Mouse (Mus musculus): Measurements from ENCODE around the gene Tmem87a.

The Tmem87a gene

DNA sequence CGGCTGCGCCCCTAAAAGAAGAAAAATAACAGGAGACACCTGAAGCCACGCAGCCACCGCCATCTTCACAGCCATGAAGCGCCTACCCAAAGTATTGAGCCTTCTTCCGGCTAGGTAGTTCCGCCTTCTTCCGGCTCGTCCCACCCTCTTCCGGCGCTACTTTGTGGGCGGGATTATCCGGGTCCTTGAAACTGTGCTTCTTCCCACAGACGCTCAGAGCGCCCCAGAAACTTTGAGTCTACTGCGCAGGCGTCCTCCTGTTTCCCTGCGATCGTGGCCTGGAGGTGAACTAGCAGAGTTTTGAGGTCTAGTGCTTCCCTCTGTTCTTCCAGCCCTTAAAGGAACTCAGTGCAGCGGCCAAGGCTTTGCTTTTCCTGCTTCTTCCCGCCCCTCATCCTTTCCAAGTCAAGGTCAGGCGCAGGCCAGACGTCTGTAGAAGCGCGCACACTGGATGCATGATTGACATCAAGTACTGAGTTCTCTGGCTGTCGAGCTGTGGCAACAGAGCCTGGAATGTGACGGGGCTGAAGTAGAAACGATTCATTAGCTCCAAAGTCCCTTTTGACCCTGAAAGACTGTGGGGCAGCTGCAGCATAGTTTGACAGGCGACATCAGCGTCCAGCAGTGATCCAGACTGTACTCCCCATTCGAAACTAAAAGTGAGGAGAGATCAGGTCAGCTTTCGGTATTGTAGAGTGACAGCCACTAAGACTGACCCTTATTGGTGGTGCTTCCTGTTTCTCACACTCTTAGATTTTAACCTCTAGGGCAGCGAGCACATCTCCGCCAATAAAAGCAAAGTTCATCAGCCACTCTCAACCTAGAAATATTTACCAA is at the start of gene Tmem87a:
TSS of gene Tmem87a (minus strand) at position 128 of the 837 bp plus-strand sequence.
- DNase-seq (ENCODE audit: low read depth, low spot score) = peak; percentile 95

- no peak for DNase-seq (ENCODE audit: low read depth, low spot score)
Observed at GRCm38 (mm10) chr2:120452600-120452999, 48.7 kb upstream of the Tmem87a start.

DNA sequence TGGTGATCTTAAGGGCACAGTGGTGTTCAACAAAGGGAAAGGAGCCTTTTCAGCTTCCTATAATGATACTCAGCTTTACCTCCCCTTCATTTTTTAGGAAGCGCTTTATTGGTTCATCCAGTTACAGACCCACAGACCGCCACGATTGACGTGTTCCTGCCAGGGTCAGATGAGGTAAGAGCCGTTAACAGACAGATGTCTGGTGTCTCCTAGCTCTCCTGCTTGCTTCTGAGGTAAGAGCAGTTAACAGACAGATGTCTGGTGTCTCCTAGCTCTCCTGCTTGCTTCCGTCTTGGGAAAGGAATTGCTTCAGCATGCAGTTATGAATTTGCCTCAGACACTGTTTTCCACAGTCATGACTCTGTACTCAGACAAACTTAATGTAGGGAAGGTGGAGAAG is 46.8 kb upstream of the Tmem87a start:
- no peak for DNase-seq (ENCODE audit: low read depth, low spot score)

- DNase-seq (ENCODE audit: low read depth, low spot score) = no peak
Observed at GRCm38 (mm10) chr2:120447306-120447705, 43.4 kb upstream of the Tmem87a start.

DNA sequence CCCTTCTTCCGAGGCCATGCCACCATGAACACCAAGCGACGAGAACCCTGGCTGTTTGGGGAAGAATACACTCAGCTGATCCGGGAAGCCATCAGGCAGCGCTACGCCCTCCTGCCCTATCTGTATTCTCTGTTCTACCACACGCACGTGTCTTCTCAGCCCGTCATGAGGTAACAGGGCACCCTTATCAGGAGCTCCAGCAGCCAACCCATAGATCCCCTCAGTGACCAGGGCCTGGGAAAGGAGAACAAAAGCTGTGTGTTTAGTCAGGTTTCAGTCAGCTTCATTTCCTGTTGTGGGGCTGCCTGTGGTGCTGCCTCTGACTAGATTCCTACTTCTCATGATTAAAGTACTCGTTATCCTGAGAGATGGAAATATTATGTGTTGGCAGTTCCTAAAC is 42.5 kb upstream of the Tmem87a start:
- no peak for DNase-seq (ENCODE audit: low read depth, low spot score)

GRCm38 (mm10) chr2:120444486-120444885 is 40.6 kb upstream of the Tmem87a start:
- DNase-seq (ENCODE audit: low read depth, low spot score) = no peak

- no peak for DNase-seq (ENCODE audit: low read depth, low spot score)
Observed at GRCm38 (mm10) chr2:120424386-120424785, 20.5 kb upstream of the Tmem87a start.

DNA sequence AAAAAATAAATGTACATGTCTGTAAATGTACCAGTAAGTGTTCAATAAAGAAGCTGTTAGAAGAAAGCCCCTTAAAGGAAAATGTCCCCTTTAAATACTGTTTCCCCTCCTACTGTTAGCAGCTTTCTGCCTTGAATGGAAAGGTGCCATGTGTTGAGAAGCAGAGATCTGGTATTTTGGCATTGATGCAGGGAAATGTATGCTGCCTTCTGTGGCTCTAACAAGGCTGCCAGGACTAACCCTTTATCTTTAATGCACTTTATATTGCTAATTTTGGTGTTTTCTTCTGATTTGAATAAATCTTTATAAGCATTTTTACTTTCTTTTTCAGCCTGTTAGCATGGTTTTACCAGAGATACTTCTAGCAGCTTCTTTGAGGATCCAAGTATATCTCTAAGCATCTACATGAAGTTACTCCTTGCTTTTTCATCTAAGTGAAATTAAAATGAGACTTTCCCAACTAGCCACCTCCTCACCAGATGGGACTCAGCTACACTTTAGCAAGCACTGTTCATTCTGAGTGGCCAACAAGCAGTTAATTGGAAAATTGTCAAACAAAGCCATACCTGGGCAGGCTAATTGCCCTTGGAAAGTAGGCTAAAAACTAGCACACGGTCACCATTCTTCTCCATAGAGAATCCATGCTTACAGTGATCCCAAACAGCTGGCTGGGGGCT is 11.0 kb upstream of the Tmem87a start:
- DNase-seq (ENCODE audit: low read depth, low spot score) = no peak

- no peak for DNase-seq (ENCODE audit: low read depth, low spot score)
Observed at GRCm38 (mm10) chr2:120414113-120414512, 10.2 kb upstream of the Tmem87a start.

GRCm38 (mm10) chr2:120411096-120411628 is 7.2 kb upstream of the Tmem87a start:
- no peak for DNase-seq (ENCODE audit: low read depth, low spot score)

DNA sequence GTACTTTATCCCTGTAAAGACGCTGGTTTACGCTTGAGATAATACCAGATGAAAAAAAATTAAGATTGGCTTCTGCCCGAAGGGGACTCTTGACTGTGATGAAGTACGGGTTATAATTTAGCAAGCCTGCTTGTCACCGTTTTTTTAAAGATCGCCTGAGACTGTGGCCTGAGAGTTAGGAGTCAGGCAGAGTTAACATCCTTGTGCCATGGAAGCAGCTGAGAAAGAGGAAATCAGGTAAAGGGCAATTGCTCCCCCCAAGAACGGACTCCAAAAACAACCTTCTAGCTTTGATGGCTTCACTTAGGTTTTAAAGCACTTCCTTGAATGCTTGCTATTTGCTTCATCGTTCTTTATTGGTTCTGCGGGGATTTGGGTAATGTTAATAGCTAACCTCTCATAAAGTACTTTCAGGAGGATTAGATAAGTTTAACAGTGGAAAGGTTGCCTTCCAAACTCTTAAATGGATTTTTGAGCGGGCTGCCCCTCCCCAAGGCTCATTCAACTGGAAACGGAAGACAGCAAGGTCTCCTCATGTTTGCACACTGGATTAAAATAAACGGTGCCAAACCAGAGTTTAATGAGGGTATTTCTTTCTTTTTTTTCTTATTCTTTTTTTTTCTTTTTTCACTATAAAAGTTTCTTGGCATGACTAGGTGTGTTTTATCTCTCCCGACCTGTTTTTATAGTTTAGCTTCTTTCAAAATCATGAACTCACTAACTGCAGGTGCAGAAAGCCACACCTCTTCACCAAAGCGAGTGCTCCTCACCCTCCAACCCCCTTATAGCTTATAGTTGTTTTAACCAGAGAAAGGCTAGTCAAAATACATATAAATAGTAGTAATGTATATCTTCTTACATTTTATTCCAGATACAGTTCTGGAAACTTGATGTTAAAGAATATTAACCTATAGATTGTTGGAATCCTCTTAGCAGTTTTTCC is 1.2 kb upstream of the Tmem87a start:
- DNase-seq (ENCODE audit: low read depth, low spot score) = peak; percentile 5

DNA sequence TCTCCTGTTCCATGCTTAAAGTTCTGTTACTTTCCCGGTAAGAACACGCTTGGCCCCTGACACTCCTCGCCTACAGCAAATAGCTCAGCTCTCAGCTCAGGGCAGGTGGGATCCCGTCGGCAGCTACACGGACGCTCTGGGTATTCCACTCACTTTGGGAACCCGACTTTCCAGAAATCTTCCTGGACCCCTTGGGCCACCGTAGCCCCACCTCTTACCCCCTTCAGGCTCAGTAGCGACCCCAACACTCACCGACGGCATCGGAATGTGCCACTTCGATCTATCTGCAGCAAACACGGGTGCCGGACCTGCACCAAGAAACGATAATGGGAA is 294 bp downstream of the Tmem87a start, which contains the start of gene Ganc:
TSS of gene Ganc (plus strand) at position 244 of the 333 bp plus-strand sequence.
- no peak for DNase-seq (ENCODE audit: low read depth, low spot score)

- no peak for DNase-seq (ENCODE audit: low read depth, low spot score)
Observed at GRCm38 (mm10) chr2:120402813-120403212, 1.1 kb downstream of the Tmem87a start.

- DNase-seq (ENCODE audit: low read depth, low spot score) = no peak
Observed at GRCm38 (mm10) chr2:120397951-120398350, 6.0 kb downstream of the Tmem87a start.

DNA sequence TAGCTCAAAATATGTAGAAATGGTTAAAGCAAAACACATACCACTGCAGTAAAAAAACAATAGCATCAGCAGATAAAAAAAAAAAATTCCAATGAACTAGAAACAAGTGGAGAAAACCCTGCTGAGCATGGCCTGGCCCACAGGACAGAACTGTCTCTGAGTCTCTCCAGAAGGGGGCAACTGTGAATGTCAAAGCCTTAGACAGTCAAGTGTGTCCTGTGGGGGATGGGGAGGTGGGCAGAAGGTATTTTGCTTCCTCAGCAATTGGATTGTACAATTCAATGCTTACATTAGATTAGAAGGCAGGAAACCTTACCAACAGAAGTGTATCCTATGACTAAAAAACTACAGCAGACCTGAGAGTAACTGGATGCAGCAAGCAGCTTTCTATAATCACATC is 11.5 kb downstream of the Tmem87a start:
- DNase-seq (ENCODE audit: low read depth, low spot score) = no peak

DNA sequence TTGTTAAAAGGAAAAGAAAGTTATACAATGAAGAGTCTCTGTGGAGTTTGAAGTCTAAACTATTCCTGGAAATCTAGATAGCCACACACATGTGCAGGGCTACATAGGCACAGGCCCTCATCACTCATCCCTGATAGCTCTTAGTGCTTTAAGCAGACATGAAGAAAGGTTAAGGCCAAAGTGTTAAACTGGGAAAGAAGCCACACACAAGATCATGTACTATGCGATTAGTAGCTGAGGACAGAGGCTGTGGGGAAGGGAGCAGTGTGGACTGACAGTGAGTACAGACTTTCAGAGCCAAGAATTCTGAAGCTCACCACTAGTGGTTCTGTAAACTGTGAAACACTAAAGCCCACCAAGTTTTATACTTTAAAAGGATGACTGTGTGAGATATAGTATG is 13.0 kb downstream of the Tmem87a start:
- DNase-seq (ENCODE audit: low read depth, low spot score) = no peak

GRCm38 (mm10) chr2:120389376-120389775 is 14.5 kb downstream of the Tmem87a start:
- no peak for DNase-seq (ENCODE audit: low read depth, low spot score)

GRCm38 (mm10) chr2:120387291-120387690 is 16.6 kb downstream of the Tmem87a start:
- DNase-seq (ENCODE audit: low read depth, low spot score) = no peak

DNA sequence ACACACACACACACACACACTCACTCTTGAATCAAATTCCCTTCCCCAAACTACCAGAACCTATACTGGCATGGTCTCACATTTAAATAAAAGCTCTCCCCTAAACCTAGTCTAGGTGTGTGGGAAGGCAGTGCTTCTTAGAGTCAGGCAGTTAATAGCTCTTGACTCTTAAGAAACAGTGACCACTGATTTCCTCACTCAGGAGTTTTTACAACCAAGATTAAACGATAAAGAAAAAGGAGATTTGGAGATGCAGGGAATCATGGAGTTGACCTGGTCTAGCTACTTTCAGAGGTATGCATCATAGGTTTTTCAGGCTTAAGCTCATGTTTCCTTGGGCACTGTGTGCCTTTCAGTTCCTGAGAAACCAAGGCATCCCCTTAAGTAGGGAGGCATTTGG is 17.6 kb downstream of the Tmem87a start:
- DNase-seq (ENCODE audit: low read depth, low spot score) = no peak

GRCm38 (mm10) chr2:120373858-120374257 is 30.1 kb downstream of the Tmem87a start:
- DNase-seq (ENCODE audit: low read depth, low spot score) = no peak

DNA sequence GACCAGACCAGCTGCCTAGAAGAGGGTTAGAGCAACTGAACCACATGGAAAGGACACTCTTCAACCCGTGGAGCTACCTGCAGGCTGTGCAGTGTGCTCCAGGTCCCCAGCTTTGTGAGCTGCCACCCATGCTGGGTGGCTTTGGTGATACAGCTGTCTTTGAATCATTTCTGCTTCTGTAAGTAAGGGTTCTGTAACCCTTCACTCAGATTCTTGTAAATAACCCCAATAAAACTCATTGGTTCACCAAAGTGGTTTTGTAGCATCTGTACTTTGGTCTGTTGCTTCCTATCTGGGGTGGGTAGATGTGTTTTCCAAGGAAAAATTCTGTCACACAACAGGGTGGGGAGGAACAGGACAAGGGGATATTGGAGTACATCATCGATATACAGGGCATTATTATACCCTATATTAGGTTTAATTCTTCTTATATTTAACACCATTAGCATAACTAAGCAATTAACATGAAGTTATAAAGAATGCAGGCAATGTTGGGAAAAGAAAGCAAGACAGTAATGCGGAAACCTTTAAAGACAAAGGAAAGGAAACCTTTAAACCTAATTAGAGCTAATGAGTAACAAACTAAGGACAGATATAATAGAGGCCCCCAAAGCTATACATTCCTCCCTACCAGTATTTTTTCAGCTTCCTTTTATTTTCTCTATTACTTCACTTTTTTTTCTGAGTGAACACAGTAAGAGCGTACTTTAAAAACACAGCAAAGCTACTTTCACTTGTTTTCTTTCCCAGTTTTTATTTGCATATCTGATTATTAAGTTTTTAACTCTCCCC is 36.3 kb downstream of the Tmem87a start:
- no peak for DNase-seq (ENCODE audit: low read depth, low spot score)

Measured in retina, postnatal 7 days (tissue).